Mouse (Mus musculus): ENCODE measurements around the gene Dnajb2. TPM values are rescaled to one million over a fixed set of nuclear protein-coding genes. Genes with fewer than 3 reads are reported as not detected.

Dnajb2 gene
- polyA plus RNA-seq, 1 experiment from 2014 or later, result 16.9 TPM

- DNase-seq (no peak), ATAC-seq (ENCODE audit: insufficient read depth) (no peak)
- H3K4me3 ChIP-seq (ENCODE audit: low read depth, low read length), result no peak overlapping the region
- H3K36me3 ChIP-seq (ENCODE audit: insufficient read depth), result no peaks in the 10 kb centered on the region
- WGBS, result 80% methylated on average over 7 of the region's 7 CpGs
- H3K4me2 ChIP-seq, result no peak overlapping the region
- no peaks in the 10 kb centered on the region for H3K4me1 ChIP-seq (ENCODE audit: insufficient read depth)
- H3K27ac ChIP-seq (ENCODE audit: low read depth), result no peak overlapping the region
- no peak for TF ChIP-seq CTCF (IDR thresholded peaks at IDR 0.05; ENCODE audit: low read depth)
- no peak overlapping the region for H3K9ac ChIP-seq
- no peaks in the 10 kb centered on the region for H3K27me3 ChIP-seq (ENCODE audit: insufficient read depth, low read length)
- H3K9me3 ChIP-seq (ENCODE audit: low read depth, low read length), result no peaks in the 10 kb centered on the region
These were observed 48.7 kb downstream of the Dnajb2 start for GRCm38 (mm10) chr1:75284911-75285310.

- Histone ChIP-seq H3K27me3 (ENCODE audit: insufficient read depth, low read length) (no peaks in the 10 kb centered on the region), H3K27ac (ENCODE audit: low read depth) (no peak overlapping the region), H3K9me3 (ENCODE audit: low read depth, low read length) (no peaks in the 10 kb centered on the region), H3K9ac (no peak overlapping the region), H3K4me3 (ENCODE audit: low read depth, low read length) (no peak overlapping the region), H3K4me2 (no peak overlapping the region), H3K36me3 (ENCODE audit: insufficient read depth) (no peaks in the 10 kb centered on the region), H3K4me1 (ENCODE audit: insufficient read depth) (no peaks in the 10 kb centered on the region)
- DNase-seq, result peak; percentile 8
- TF ChIP-seq CTCF (IDR thresholded peaks at IDR 0.05; ENCODE audit: low read depth), result no peak
- WGBS, result 6% methylated on average over 7 of the region's 7 CpGs
- no peak for ATAC-seq (ENCODE audit: insufficient read depth)
These were observed 53.2 kb downstream of the Dnajb2 start for GRCm38 (mm10) chr1:75289376-75289775.

- WGBS, result 47% methylated on average over 8 of the region's 8 CpGs
- no peaks in the 10 kb centered on the region for H3K9me3 ChIP-seq (ENCODE audit: low read depth, low read length)
- H3K9ac ChIP-seq, result no peak overlapping the region
- no peaks in the 10 kb centered on the region for H3K4me1 ChIP-seq (ENCODE audit: insufficient read depth)
- H3K4me3 ChIP-seq (ENCODE audit: low read depth, low read length), result no peak overlapping the region
- no peak for TF ChIP-seq CTCF (IDR thresholded peaks at IDR 0.05; ENCODE audit: low read depth)
- ATAC-seq (ENCODE audit: insufficient read depth), result no peak
- no peaks in the 10 kb centered on the region for H3K36me3 ChIP-seq (ENCODE audit: insufficient read depth)
- no peak for DNase-seq
- H3K27me3 ChIP-seq (ENCODE audit: insufficient read depth, low read length), result no peaks in the 10 kb centered on the region
- H3K27ac ChIP-seq (ENCODE audit: low read depth), result no peak overlapping the region
- no peak overlapping the region for H3K4me2 ChIP-seq
These were observed 53.8 kb downstream of the Dnajb2 start for GRCm38 (mm10) chr1:75289888-75290431.

GRCm38 (mm10) chr1:75290582-75290981, 54.4 kb downstream of the Dnajb2 start:
- H3K9ac ChIP-seq, result no peak overlapping the region
- no peak overlapping the region for H3K4me2 ChIP-seq
- no peaks in the 10 kb centered on the region for H3K36me3 ChIP-seq (ENCODE audit: insufficient read depth)
- H3K4me1 ChIP-seq (ENCODE audit: insufficient read depth), result no peaks in the 10 kb centered on the region
- H3K27me3 ChIP-seq (ENCODE audit: insufficient read depth, low read length), result no peaks in the 10 kb centered on the region
- no peak overlapping the region for H3K27ac ChIP-seq (ENCODE audit: low read depth)
- DNase-seq, result peak; percentile 63
- TF ChIP-seq CTCF (IDR thresholded peaks at IDR 0.05; ENCODE audit: low read depth), result peak; percentile 44
- H3K4me3 ChIP-seq (ENCODE audit: low read depth, low read length), result no peak overlapping the region
- no peak for ATAC-seq (ENCODE audit: insufficient read depth)
- no peaks in the 10 kb centered on the region for H3K9me3 ChIP-seq (ENCODE audit: low read depth, low read length)

- no peak for DNase-seq
- H3K4me1 ChIP-seq (ENCODE audit: insufficient read depth), result no peaks in the 10 kb centered on the region
- no peak for ATAC-seq (ENCODE audit: insufficient read depth)
- H3K4me2 ChIP-seq, result no peak overlapping the region
- no peak overlapping the region for H3K27ac ChIP-seq (ENCODE audit: low read depth)
- no peak for TF ChIP-seq CTCF (IDR thresholded peaks at IDR 0.05; ENCODE audit: low read depth)
- no peak overlapping the region for H3K9ac ChIP-seq
- no peaks in the 10 kb centered on the region for H3K36me3 ChIP-seq (ENCODE audit: insufficient read depth)
- no peak overlapping the region for H3K4me3 ChIP-seq (ENCODE audit: low read depth, low read length)
- H3K27me3 ChIP-seq (ENCODE audit: insufficient read depth, low read length), result no peaks in the 10 kb centered on the region
- no peaks in the 10 kb centered on the region for H3K9me3 ChIP-seq (ENCODE audit: low read depth, low read length)
- WGBS, result 82% methylated on average over 8 of the region's 8 CpGs
These were observed 55.1 kb downstream of the Dnajb2 start for GRCm38 (mm10) chr1:75291321-75291720.

- no peak for TF ChIP-seq CTCF (IDR thresholded peaks at IDR 0.05; ENCODE audit: low read depth)
- Histone ChIP-seq H3K4me3 (ENCODE audit: low read depth, low read length) (no peak overlapping the region), H3K4me1 (ENCODE audit: insufficient read depth) (no peaks in the 10 kb centered on the region), H3K36me3 (ENCODE audit: insufficient read depth) (no peaks in the 10 kb centered on the region), H3K9me3 (ENCODE audit: low read depth, low read length) (no peaks in the 10 kb centered on the region), H3K27me3 (ENCODE audit: insufficient read depth, low read length) (no peaks in the 10 kb centered on the region), H3K27ac (ENCODE audit: low read depth) (0 out of 2 replicates have a peak overlapping the region, but pooled peaks have one; percentile 32), H3K4me2 (no peak overlapping the region), H3K9ac (no peak overlapping the region)
- 24% methylated on average over 12 of the region's 12 CpGs for WGBS
- ATAC-seq (ENCODE audit: insufficient read depth) (no peak), DNase-seq (peak; percentile 36)
These were observed 56.5 kb downstream of the Dnajb2 start for GRCm38 (mm10) chr1:75292476-75293330.

- 0 out of 2 replicates have a peak overlapping the region, but pooled peaks have one; percentile 32 for H3K27ac ChIP-seq (ENCODE audit: low read depth)
- H3K9me3 ChIP-seq (ENCODE audit: low read depth, low read length), result no peaks in the 10 kb centered on the region
- H3K36me3 ChIP-seq (ENCODE audit: insufficient read depth), result no peaks in the 10 kb centered on the region
- 75% methylated on average over 5 of the region's 5 CpGs for WGBS
- no peaks in the 10 kb centered on the region for H3K4me1 ChIP-seq (ENCODE audit: insufficient read depth)
- H3K4me2 ChIP-seq, result no peak overlapping the region
- H3K9ac ChIP-seq, result no peak overlapping the region
- TF ChIP-seq CTCF (IDR thresholded peaks at IDR 0.05; ENCODE audit: low read depth), result no peak
- H3K4me3 ChIP-seq (ENCODE audit: low read depth, low read length), result no peak overlapping the region
- ATAC-seq (ENCODE audit: insufficient read depth) (no peak), DNase-seq (no peak)
- H3K27me3 ChIP-seq (ENCODE audit: insufficient read depth, low read length), result no peaks in the 10 kb centered on the region
These were observed 57.1 kb downstream of the Dnajb2 start for GRCm38 (mm10) chr1:75293331-75293701.
